In the genomic region with DNA sequence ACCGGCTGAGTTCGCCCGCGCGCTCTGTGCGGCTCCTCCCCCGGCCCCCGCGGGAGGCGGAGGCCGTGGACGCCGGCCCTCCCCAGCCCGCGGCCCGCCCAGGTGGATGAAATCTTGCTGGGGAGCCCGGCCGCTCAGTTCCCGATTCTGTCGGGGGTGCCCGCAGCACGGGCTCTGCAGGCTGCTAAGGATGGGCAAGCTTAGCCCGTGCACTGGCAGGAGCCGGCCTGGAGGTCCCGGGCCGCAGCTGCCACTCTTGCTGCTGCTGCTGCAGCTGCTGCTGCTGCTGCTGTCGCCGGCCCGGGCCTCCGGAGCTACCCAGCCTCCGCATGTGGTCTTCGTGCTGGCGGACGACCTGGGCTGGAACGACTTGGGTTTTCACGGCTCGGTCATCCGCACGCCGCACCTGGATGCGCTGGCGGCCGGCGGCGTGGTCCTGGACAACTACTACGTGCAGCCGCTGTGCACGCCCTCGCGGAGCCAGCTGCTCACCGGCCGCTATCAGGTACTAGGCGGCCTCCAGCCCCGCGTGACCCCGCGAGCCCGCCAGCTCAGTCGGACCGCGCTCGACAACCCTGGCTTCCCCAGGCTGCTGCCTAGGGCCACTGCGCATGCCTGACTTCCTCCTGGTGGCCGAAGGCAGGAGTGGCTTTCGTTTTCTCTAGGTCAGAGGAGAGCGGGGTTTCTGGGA, we compare ENCODE assay signal across 8 mouse cellular contexts. TPM values are rescaled to one million over a fixed set of nuclear protein-coding genes. Genes with fewer than 3 reads are reported as not detected.
DNase-seq lines count a peak whose midpoint lies in the region; ATAC-seq and TF ChIP-seq lines count a peak whose summit lies in the region.

Arsb (plus strand) TSS at position 43 of the 691 bp plus-strand sequence.

- peak within 1 kb of the TSS; percentile 97 for H3K4me2 ChIP-seq in forebrain, embryonic 14.5 days (ENCODE audit: low read length)
- H3K4me2 ChIP-seq in liver, postnatal 0 days (ENCODE audit: low read depth, low read length): peak within 1 kb of the TSS; percentile 95
- peak within 1 kb of the TSS; percentile 85 for H3K4me2 ChIP-seq in neural tube, embryonic 13.5 days

- WGBS in forebrain, embryonic 14.5 days: under 1% methylated on average over 66 of the region's 66 CpGs
- 2% methylated on average over 60 of the region's 66 CpGs for WGBS in liver, postnatal 0 days (ENCODE audit: insufficient replicate concordance)
- under 1% methylated on average over 62 of the region's 66 CpGs for WGBS in neural tube, embryonic 13.5 days

- H3K27ac ChIP-seq in ES-Bruce4 (ENCODE audit: insufficient read depth, low read length): no peak within 1 kb of the TSS
- peak within 1 kb of the TSS; percentile 84 for H3K27ac ChIP-seq in forebrain, embryonic 14.5 days (ENCODE audit: low read depth, low read length)
- H3K27ac ChIP-seq in liver, postnatal 0 days (ENCODE audit: low read depth): peak within 1 kb of the TSS; percentile 84
- peak within 1 kb of the TSS; percentile 91 for H3K27ac ChIP-seq in neural tube, embryonic 13.5 days (replicated peaks)

- H3K36me3 ChIP-seq in ES-Bruce4 (ENCODE audit: control insufficient read depth, insufficient read depth, low read length, poor library complexity, severe bottlenecking): no peaks in the 10 kb centered on the region
- H3K36me3 ChIP-seq in forebrain, embryonic 14.5 days (ENCODE audit: control insufficient read depth, insufficient read depth, low read length): no peaks in the 10 kb centered on the region
- H3K36me3 ChIP-seq in liver, postnatal 0 days (replicated peaks; ENCODE audit: insufficient read depth, low read length): no peaks in the 10 kb centered on the region
- H3K36me3 ChIP-seq in neural tube, embryonic 13.5 days: no peaks in the 10 kb centered on the region

- TF ChIP-seq EP300 in ES-Bruce4 (IDR thresholded peaks at IDR 0.05; ENCODE audit: insufficient read depth, low read depth, low read length): no peak
- TF ChIP-seq EP300 in liver, postnatal 0 days (IDR thresholded peaks at IDR 0.05; ENCODE audit: low read depth): no peak

- no peak for TF ChIP-seq POLR2A in ES-Bruce4 (IDR thresholded peaks at IDR 0.05; ENCODE audit: insufficient read depth, low read length)

- peaks cover 5% of the 10 kb centered on the region for H3K27me3 ChIP-seq in ES-Bruce4 (ENCODE audit: control insufficient read depth, insufficient read depth, low read length, poor library complexity, severe bottlenecking)
- H3K27me3 ChIP-seq in forebrain, embryonic 14.5 days (replicated peaks; ENCODE audit: control insufficient read depth, insufficient read depth, low read length): no peaks in the 10 kb centered on the region
- no peaks in the 10 kb centered on the region for H3K27me3 ChIP-seq in liver, postnatal 0 days (ENCODE audit: insufficient read depth, low read length)
- 0 out of 2 replicates have a peak, but pooled peaks cover 4% of the 10 kb centered on the region for H3K27me3 ChIP-seq in neural tube, embryonic 13.5 days

- peak within 1 kb of the TSS; percentile 70 for H3K9ac ChIP-seq in ES-Bruce4 (ENCODE audit: low read depth, poor library complexity, severe bottlenecking)
- peak within 1 kb of the TSS; percentile 93 for H3K9ac ChIP-seq in forebrain, embryonic 14.5 days (ENCODE audit: low read length)
- peak within 1 kb of the TSS; percentile 74 for H3K9ac ChIP-seq in liver, postnatal 0 days (replicated peaks)
- peak within 1 kb of the TSS; percentile 79 for H3K9ac ChIP-seq in neural tube, embryonic 13.5 days

- H3K4me1 ChIP-seq in ES-Bruce4 (ENCODE audit: control insufficient read depth, insufficient read depth, low read length): no peaks in the 10 kb centered on the region
- H3K4me1 ChIP-seq in forebrain, embryonic 14.5 days (ENCODE audit: control insufficient read depth, insufficient read depth, low read length): peaks cover 9% of the 10 kb centered on the region; the same call in 1 of the 2 replicates
- H3K4me1 ChIP-seq in liver, postnatal 0 days (ENCODE audit: insufficient read depth): peaks cover 18% of the 10 kb centered on the region
- peaks cover 18% of the 10 kb centered on the region for H3K4me1 ChIP-seq in neural tube, embryonic 13.5 days (replicated peaks)

- intact Hi-C loops in heart, postnatal 10 days (cut with DNase I): no loop called here

- DNase-seq in cerebellum, adult 11 months: peak; percentile 86
- DNase-seq in forebrain, embryonic 14.5 days (ENCODE audit: low spot score): peak; percentile 79
- DNase-seq in heart, postnatal 10 days: peak; percentile 92 to 93
- DNase-seq in kidney, postnatal 4 days: peak; percentile 89 to 93
- peak; percentile 88 for DNase-seq in liver, postnatal 0 days
- peak; percentile 55 for DNase-seq in telencephalon, adult 2 months (ENCODE audit: low read depth, low spot score)

- peak within 1 kb of the TSS; percentile 45 for H3K4me3 ChIP-seq in ES-Bruce4 (ENCODE audit: low read depth, low read length)
- peak within 1 kb of the TSS; percentile 63 for H3K4me3 ChIP-seq in forebrain, embryonic 14.5 days (ENCODE audit: low read depth, low read length)
- peak within 1 kb of the TSS; percentile 65 for H3K4me3 ChIP-seq in liver, postnatal 0 days (ENCODE audit: low read depth, low read length)
- H3K4me3 ChIP-seq in neural tube, embryonic 13.5 days: peak within 1 kb of the TSS; percentile 65

- TF ChIP-seq CTCF in ES-Bruce4 (IDR thresholded peaks at IDR 0.05; ENCODE audit: low read depth, low read length): no peak
- TF ChIP-seq CTCF in liver, postnatal 0 days (IDR thresholded peaks at IDR 0.05; ENCODE audit: low read depth): peak; percentile 77

- ATAC-seq in forebrain, embryonic 14.5 days: peak; percentile 93
- peak; percentile 95 for ATAC-seq in liver, postnatal 0 days
- peak; percentile 96 for ATAC-seq in neural tube, embryonic 13.5 days (ENCODE audit: low read depth)

- no peaks in the 10 kb centered on the region for H3K9me3 ChIP-seq in ES-Bruce4 (replicated peaks; ENCODE audit: control insufficient read depth, insufficient read depth, low read length, poor library complexity, severe bottlenecking)
- H3K9me3 ChIP-seq in forebrain, embryonic 14.5 days (replicated peaks; ENCODE audit: control insufficient read depth, low read length): no peaks in the 10 kb centered on the region
- no peaks in the 10 kb centered on the region for H3K9me3 ChIP-seq in liver, postnatal 0 days (ENCODE audit: low read length)
- H3K9me3 ChIP-seq in neural tube, embryonic 13.5 days: no peaks in the 10 kb centered on the region

RNA-seq across cellular contexts. Expression of gene Arsb, which starts in this region (rescaled TPM):
- polyA plus RNA-seq in ES-Bruce4 (2011; ENCODE audit: insufficient read depth, insufficient read length, low read depth, missing spikeins): 1.3 and 1.7 TPM in 2 replicates
- polyA plus RNA-seq in forebrain, embryonic 14.5 days (2014; fragmentation: Nextera tagmentation; extraction: Ambion mirVana): 10.0 and 12.2 TPM in 2 replicates
- 1 to 10 TPM; 9.5 to 9.6 TPM for total RNA-seq in heart, postnatal 10 days (2021)
- 3.3 and 4.1 TPM in 2 replicates for polyA plus RNA-seq in liver, postnatal 0 days (2015; fragmentation: Nextera tagmentation; extraction: Ambion mirVana)
- 7.0 and 8.0 TPM in 2 replicates for polyA plus RNA-seq in neural tube, embryonic 13.5 days (2015; fragmentation: Nextera tagmentation; extraction: Ambion mirVana)
